ENCODE assay signal across 28 mouse cellular contexts in the genomic region with DNA sequence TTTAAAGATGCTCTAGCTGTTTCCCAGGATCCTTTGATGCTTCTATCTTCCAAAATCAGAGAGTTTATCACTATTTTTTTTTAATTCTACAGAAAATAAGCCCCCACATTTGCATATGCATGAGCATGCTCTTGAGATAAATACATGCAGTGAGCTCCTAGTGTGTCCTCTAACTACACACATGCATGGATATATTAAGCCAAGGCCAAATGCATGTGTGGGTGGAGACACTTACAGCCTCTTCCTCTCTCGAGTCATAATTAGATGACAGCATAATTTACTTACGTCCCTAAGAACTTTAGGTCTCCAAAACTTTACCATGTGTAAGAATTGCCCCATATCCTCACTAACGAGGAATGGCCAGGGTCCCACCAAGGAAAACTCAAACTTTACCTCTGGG.
"Had no signal": no experiment of that assay in that cellular context is flagged by ENCODE, and none has a peak within 500 bp of the region (broad histone marks: within the 10 kb centered on the region; RNA-seq: fewer than 3 reads in every experiment).

No protein-coding gene starts in this region.

- H3K27me3 ChIP-seq: embryonic facial prominence, embryonic 12.5 days; embryonic facial prominence, embryonic 13.5 days; embryonic facial prominence, embryonic 15.5 days; forebrain, embryonic 12.5 days; forebrain, embryonic 13.5 days; forebrain, embryonic 15.5 days had no signal

- H3K9ac ChIP-seq: embryonic facial prominence, embryonic 12.5 days; embryonic facial prominence, embryonic 13.5 days; embryonic facial prominence, embryonic 15.5 days; forebrain, embryonic 12.5 days; forebrain, embryonic 13.5 days; forebrain, embryonic 15.5 days; forebrain, postnatal 0 days had no signal

- H3K4me1 ChIP-seq: embryonic facial prominence, embryonic 12.5 days; embryonic facial prominence, embryonic 13.5 days; embryonic facial prominence, embryonic 15.5 days; forebrain, embryonic 10.5 days; forebrain, embryonic 12.5 days; forebrain, embryonic 13.5 days; forebrain, embryonic 15.5 days had no signal

- ATAC-seq: forebrain, embryonic 13.5 days; forebrain, embryonic 14.5 days; forebrain, embryonic 15.5 days; forebrain, embryonic 16.5 days; forebrain, postnatal 0 days had no signal

- DNase-seq: cerebellum, adult 2 months; cerebellum, adult 8-10 months; cerebellum, adult 9-10 months; cerebellum, adult 9-11 months; cerebellum, postnatal 10 days; cerebellum, postnatal 14 days; cerebellum, postnatal 25 days; cerebellum, postnatal 36 days; embryo, embryonic 11 days; forebrain, postnatal 0 days; gastrocnemius, adult 2 months; gastrocnemius, postnatal 10 days; gastrocnemius, postnatal 14 days; gastrocnemius, postnatal 25 days; gastrocnemius, postnatal 36 days; heart, adult 18-20 months; heart, adult 2 months had no signal

- H3K9me3 ChIP-seq: embryonic facial prominence, embryonic 10.5 days; embryonic facial prominence, embryonic 12.5 days; embryonic facial prominence, embryonic 13.5 days; embryonic facial prominence, embryonic 15.5 days; forebrain, embryonic 10.5 days; forebrain, embryonic 12.5 days; forebrain, embryonic 13.5 days; forebrain, embryonic 15.5 days had no signal

- H3K4me2 ChIP-seq: embryonic facial prominence, embryonic 12.5 days; embryonic facial prominence, embryonic 13.5 days; embryonic facial prominence, embryonic 15.5 days; forebrain, embryonic 12.5 days; forebrain, embryonic 13.5 days; forebrain, embryonic 15.5 days had no signal

- H3K4me3 ChIP-seq: embryonic facial prominence, embryonic 10.5 days; embryonic facial prominence, embryonic 12.5 days; embryonic facial prominence, embryonic 13.5 days; embryonic facial prominence, embryonic 15.5 days; erythroblast, embryonic 14.5 days; forebrain, embryonic 10.5 days; forebrain, embryonic 12.5 days; forebrain, embryonic 13.5 days; forebrain, embryonic 15.5 days; gastrocnemius, adult 2 months; heart, adult 2 months had no signal

- H3K36me3 ChIP-seq: embryonic facial prominence, embryonic 10.5 days; embryonic facial prominence, embryonic 12.5 days; embryonic facial prominence, embryonic 13.5 days; embryonic facial prominence, embryonic 15.5 days; forebrain, embryonic 10.5 days; forebrain, embryonic 12.5 days; forebrain, embryonic 15.5 days had no signal

- H3K27ac ChIP-seq: embryonic facial prominence, embryonic 10.5 days; embryonic facial prominence, embryonic 12.5 days; embryonic facial prominence, embryonic 13.5 days; embryonic facial prominence, embryonic 15.5 days; forebrain, embryonic 10.5 days; forebrain, embryonic 12.5 days; forebrain, embryonic 13.5 days; forebrain, embryonic 15.5 days; gastrocnemius, adult 2 months; heart, adult 2 months had no signal
